Mouse (Mus musculus) layer of hippocampus, adult 9-11 months (tissue): ENCODE measurements at regions not wholly inside any gene's neighbourhood (a gene's known extent, or its start where the extent isn't known, plus 50 kb on each side); places are given as distances from the start of the nearest gene placed in this dataset.

Source experiments
- DNase-seq: peaks from one replicate; pipeline ENCODE4 v3.0.0; 2022

- DNase-seq: peak; percentile 6
Observed at GRCm38 (mm10) chr15:19094061-19094810, 275.5 kb downstream of the Cdh10 start.

- peak; percentile 17 for DNase-seq
Observed at GRCm38 (mm10) chr15:19114951-19115350, 296.2 kb downstream of the Cdh10 start.

DNA sequence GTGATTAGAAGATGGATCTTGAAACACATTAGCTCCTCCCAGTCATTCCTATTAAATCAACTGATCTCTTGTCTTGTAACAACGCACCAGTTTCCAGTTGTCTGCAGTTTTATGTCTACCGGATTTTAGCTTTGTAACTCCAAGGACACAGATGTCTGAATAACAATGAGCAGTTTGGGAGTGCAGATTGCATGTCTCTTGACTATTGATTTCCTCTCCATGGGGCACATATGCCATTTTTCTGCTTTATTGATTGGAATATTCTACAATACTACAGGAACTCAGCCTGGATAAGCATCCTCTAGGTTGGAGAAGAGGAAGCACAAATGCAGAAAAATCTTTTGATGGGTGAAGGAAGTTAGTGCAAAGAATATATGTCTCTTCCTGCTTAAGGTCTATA, 300.2 kb downstream of the Cdh10 start:
- peak; percentile 45 for DNase-seq

DNA sequence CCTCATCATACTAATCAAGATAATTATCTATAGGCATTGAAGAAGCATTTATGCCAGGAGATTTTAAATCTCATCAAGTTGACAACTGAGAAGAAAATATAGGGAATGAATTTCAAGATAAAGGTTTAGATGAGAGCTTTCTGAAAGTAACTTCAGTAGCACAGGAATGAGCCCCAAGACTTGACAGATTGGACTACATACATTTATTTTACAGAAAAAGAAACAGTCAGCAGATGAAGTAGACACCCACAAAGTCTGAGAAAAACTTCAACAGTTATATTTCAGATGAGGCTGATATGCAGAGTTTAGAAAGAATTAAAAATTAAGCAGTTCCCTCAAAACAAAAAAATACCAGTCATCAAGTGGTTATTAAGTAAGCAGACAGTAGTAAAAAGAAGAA, 308.7 kb downstream of the Cdh10 start:
- no peak for DNase-seq

DNA sequence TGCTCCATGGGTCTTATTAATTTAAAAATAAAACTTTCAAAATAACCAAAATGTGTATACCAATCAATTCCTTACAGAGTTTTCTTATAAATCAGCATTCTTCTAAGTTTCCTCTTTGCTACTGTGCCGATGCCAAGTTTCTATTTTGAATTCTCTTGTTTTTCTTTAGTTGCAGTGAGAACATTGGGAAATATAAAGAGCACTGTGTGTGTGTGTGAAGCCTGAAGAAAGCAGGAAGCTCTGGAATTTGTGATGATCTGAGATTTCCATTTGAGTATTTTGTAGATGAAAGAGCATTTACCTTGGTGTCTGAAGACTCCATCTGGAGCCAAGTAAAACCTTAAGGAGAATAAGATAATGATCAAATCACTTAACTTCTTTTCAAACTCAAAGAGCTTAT, 310.6 kb downstream of the Cdh10 start:
- no peak for DNase-seq

DNA sequence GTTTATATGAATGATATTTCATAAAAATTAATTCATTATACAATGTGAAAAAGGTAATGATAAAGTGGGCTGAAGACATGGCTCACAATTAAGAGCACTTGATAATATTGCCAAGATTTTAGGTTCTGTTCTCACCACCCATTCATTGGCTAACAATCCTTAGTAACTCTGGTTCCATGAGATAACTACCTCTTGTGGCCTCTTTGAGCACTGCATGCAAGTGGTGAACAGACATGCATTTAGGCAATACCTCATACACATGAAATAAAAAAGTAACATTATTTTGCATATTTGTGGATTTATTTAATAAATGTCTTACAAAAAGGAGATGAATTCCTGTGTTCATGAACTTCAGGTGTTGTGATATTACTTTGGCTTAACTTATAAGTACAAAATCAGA, 334.9 kb downstream of the Cdh10 start:
- no peak for DNase-seq

- peak; percentile 51 for DNase-seq
Observed at GRCm38 (mm10) chr15:19162119-19162888, 343.6 kb downstream of the Cdh10 start.

- DNase-seq: no peak
Observed at GRCm38 (mm10) chr15:19175470-19175869, 356.7 kb downstream of the Cdh10 start.
